Mouse (Mus musculus): Measurements from ENCODE around the gene Sgcd.

Sgcd gene

GRCm38 (mm10) chr11:47032318-47032717, 956.5 kb downstream of the Sgcd start:
- no peak for DNase-seq (ENCODE audit: inconsistent age in 2 of 2, low spot score in 1 of 2)

DNA sequence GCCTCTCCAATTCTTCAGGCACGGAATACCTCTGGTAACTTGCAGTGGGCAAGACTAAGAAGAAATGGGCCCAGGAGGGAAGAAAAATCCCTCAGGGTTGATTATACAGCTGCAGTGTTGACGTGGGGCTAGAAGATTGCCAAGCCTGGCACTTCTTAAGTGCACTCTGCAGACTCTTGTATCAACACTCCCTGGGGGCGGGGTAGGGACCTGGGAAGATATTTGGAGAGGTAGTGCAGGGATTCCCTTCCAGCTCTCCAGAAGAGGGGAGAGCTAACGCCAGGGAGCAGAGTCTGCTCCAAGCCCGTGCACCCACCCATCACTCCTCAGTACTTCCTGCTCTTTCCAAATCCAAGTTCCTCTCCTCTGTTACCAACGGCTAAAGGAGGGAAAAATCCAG, 967.9 kb downstream of the Sgcd start:
- DNase-seq (ENCODE audit: inconsistent age in 2 of 2, low spot score in 1 of 2): no peak

DNA sequence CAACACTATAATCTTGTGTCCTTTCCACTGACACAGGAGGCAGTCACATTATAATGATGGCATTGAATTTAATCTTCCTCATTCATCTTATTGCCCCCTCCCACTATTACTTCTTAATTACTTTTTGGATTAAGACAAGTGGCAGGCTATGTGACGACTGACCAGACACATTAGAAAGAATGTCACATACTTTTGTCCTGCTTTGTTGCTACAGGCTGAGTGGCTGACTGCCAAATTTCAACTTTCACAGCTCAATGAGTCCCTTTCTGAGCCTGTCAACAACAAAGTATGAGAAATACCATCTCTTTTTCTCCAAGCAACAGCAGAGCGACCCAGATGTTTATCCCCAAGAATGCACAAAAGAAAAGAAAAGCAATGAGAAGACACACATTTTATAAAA, 970.6 kb downstream of the Sgcd start:
- DNase-seq (ENCODE audit: inconsistent age in 2 of 2, low spot score in 1 of 2): no peak

GRCm38 (mm10) chr11:47015683-47016082, 973.1 kb downstream of the Sgcd start:
- no peak for DNase-seq (ENCODE audit: inconsistent age in 2 of 2, low spot score in 1 of 2)

DNA sequence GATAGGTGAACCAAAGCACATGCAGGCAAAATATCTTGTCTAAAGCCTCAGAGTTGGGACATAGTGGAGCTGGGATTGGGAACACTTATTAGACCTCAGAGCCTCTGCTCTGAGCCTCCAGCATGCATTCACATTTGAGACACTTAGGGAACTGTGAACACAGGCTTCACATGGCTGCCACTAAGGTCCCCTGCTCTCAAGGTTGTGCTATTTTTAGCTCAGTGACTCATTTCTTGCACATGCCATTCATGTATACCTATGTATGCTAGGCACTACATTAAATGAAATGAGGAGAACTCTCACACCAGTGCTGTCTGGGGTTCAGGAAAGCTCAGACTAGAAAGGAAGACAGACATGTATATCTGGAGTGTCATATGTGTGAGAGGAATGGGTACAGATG, 974.5 kb downstream of the Sgcd start:
- DNase-seq (ENCODE audit: inconsistent age in 2 of 2, low spot score in 1 of 2): no peak

DNA sequence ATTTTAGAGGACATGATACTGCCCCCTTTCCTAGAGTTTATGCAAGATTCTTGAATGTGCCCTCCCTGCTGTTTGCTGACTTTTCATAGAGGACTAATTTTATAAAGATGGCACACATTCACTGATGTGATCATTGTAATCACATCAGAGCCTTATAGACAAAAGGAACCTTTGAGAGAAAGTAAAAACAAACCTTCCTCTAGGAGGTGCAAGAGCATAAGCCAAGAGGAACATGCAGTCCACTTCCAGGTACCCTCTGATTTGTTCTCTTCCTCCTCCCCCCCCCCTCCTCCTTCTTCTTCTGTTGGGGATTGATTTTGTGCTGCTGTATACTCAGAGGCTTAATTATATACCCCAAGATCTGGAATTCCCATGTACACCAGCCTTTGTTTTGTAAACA, 978.6 kb downstream of the Sgcd start:
- no peak for DNase-seq (ENCODE audit: inconsistent age in 2 of 2, low spot score in 1 of 2)

- DNase-seq (ENCODE audit: inconsistent age in 2 of 2, low spot score in 1 of 2): no peak
These were observed 983.4 kb downstream of the Sgcd start for GRCm38 (mm10) chr11:47005301-47005875.

DNA sequence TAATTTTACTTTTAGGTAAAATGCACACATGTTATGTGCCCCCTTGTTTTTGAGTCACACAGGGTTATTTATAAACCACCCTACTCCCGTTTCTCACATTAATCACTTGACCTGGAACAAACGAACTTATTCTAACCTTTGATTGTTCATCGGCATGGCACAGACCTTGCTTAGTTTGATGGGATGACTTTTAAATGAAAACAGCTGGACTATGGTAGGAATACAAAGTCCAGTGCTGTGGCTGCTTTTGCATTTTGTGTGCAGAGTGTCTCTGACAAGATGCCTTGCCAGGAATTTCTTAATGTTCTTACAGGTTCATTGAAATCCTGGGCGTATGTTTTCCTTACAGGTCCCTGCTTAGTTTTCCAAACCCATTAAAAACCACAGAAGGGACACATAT, 1049.5 kb downstream of the Sgcd start:
- DNase-seq (ENCODE audit: inconsistent age in 2 of 2, low spot score in 1 of 2): no peak

GRCm38 (mm10) chr11:46924946-46925345, 1063.8 kb downstream of the Sgcd start:
- DNase-seq (ENCODE audit: inconsistent age in 2 of 2, low spot score in 1 of 2): no peak

- DNase-seq (ENCODE audit: inconsistent age in 2 of 2, low spot score in 1 of 2): no peak
These were observed 1068.5 kb downstream of the Sgcd start for GRCm38 (mm10) chr11:46920244-46920643.

DNA sequence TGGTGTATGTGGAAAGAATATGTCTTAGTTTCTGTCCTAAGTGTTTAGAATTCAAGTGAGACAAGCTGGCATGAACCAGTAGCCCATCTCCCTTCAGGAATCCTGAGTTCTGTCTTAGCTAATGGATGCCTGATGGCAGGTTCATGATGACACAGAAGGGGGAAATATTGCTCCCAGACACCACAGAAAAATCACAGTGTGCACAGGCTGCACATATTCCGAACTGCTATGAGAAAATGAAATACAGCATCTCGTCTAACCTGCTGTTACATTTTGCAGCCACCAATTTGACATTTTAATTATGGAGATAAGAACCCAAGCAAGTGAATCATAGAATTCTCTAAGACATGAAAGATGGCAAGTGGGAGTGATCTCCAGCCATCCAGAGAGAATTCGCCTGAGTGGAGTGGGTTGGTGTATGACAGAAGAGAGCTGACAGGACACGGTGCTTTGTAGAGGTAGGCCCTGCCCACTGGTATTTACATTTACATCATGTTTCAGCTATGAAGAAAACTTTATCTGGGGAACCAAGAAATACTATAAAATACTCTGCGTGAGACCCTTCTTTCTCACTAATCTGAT, 1076.0 kb downstream of the Sgcd start:
- DNase-seq (ENCODE audit: inconsistent age in 2 of 2, low spot score in 1 of 2): no peak

- DNase-seq (ENCODE audit: inconsistent age in 2 of 2, low spot score in 1 of 2): no peak
These were observed 1084.5 kb downstream of the Sgcd start for GRCm38 (mm10) chr11:46904281-46904680.

GRCm38 (mm10) chr11:46889093-46889492, 1099.7 kb downstream of the Sgcd start:
- DNase-seq (ENCODE audit: inconsistent age in 2 of 2, low spot score in 1 of 2): no peak

DNA sequence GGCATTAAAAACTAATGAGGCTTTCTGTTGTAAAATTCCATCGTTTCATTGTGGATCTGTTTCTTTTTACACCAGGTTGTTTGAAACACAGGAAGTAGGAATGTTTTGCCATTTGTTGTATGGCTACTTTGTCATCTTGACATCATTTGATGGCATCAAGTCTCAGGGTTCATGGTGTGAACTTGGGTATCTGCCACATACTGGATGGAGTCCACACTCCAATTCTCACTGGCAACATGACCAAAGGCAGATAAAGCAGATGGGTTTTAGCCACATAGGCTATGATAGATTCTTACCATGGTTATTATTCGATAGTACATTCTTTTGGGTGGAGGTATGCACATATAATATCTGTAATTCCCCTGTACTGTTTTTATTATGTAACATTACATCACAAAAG, 1106.3 kb downstream of the Sgcd start:
- no peak for DNase-seq (ENCODE audit: inconsistent age in 2 of 2, low spot score in 1 of 2)

DNA sequence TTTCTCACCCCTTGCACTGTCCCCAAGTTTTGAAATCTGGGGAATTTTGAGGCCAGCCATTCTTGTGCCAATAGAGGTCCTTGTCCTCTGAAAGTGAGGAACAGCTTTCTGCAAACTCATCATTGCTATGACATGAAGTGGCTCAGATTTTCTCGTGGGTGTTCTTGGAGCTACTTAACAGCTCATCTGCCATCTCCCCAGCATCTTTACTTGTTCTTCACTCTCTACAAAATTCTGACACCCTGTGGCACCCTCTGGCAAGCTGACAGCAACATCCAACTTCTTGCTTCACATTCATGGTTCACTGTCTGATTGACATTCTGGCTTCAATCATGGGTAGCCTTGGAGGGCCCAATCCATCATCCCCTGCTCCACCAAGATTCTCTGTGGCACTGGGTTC, 1113.0 kb downstream of the Sgcd start:
- DNase-seq (ENCODE audit: inconsistent age in 2 of 2, low spot score in 1 of 2): no peak

DNA sequence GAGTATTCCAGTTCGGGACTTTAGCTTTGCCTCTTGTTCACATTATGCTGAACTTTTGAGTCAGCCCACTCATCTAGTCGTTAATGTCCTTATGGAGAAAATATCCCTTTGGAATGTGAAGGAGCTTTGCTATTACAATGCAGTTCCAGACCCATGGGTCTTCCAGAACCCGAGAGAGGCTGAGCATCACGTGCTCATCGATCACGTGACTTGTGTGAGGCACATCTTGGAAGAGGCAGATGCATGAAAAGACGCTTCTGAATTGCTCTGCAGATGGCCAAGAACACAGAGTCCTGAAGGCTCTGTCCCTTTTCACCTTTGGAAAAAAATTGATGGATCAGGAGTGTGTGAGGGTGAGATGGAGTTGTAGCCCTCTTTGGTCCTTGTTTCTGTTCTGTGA, 1120.2 kb downstream of the Sgcd start:
- DNase-seq (ENCODE audit: inconsistent age in 2 of 2, low spot score in 1 of 2): no peak

DNA sequence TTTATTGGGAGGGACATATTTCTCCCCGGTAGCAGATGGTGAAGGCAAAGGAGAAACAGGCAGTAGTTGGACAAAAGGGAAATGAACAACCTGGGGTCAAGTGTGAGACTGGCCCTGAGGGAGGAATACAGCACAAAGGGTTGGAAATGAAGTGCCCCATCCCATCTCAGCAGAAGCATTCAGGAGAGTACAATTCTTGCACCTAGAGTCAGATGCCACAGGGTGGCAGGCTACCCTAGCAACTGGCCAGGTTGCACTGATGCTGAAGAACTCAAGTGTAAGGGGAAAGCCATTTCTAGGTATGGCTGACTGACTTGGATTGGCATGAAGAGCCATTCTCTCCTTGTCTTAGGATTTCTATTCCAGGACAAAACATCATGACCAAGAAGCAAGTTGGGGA, 1124.0 kb downstream of the Sgcd start:
- DNase-seq (ENCODE audit: inconsistent age in 2 of 2, low spot score in 1 of 2): peak in 1 of 2 experiments; percentile 33

DNA sequence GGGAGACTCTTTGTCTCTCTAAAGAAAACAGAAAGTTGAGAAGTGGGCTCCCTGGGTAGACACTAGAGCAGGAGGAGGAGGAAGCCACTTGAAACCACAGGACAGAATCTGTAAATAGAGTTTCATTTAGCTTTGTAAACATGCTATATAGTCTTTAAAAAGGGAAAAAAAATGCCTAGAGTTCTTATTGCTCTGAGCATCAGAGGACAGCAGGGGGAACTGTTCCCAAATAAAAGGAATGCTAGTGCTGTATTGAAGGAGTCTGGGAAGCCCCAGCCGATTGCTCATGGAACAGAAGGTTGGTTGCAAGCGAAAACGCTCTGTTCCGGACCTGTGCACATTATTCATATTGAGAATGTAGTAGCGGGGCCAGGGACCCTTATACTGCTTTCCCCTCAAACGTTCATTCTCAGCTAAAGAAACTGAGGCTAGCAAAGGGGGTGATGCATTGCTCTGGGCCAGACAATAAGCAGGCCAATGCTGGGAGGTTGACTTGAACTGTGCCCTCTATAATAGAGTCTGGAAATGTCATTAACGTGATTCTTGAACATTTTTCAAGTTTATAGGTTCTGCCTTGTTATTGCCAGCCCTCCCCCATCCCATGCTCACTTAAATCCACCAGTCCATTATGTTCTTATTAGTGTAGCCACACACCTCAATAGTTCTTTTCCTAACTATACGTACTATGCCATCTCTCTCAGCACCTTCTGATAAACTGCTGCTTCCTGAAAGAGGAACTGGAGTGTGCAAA, 1140.4 kb downstream of the Sgcd start:
- no peak for DNase-seq (ENCODE audit: inconsistent age in 2 of 2, low spot score in 1 of 2)

DNA sequence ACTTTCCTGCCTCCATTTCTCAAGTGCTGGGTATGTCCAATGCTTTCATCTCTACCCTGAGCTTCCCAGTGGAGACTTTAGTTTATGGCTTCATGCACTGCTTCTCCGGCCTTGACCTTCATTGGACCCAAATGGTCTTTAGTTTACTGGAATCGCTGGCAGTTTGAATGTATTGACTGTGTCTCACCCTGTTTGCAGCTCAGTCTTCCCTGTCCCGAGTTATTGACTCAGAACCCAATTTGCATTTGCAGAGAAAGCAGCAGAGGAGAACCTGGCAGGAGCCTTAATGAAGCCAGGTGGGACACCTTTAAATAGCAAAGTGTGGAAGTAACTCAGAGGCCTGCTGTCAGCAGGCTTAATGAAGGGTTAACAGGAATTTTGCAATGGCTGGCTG, 1140.9 kb downstream of the Sgcd start:
- DNase-seq (ENCODE audit: inconsistent age in 2 of 2, low spot score in 1 of 2): no peak

- no peak for DNase-seq (ENCODE audit: inconsistent age in 2 of 2, low spot score in 1 of 2)
These were observed 1142.1 kb downstream of the Sgcd start for GRCm38 (mm10) chr11:46846661-46847060.
